Mouse (Mus musculus) ovary, postnatal 10 days (tissue): ENCODE results near the gene Kdm5c.
"Not testable (repeated sequence)": the region's sequence is repeated elsewhere in the genome, so short reads cannot be mapped to it uniquely, and the experiment has no call there.

ENCODE experiments used
- DNase-seq: peaks from one replicate; pipeline ENCODE4 v3.0.0; 2022; ENCODE audit warnings: low spot score

Kdm5c gene

DNA sequence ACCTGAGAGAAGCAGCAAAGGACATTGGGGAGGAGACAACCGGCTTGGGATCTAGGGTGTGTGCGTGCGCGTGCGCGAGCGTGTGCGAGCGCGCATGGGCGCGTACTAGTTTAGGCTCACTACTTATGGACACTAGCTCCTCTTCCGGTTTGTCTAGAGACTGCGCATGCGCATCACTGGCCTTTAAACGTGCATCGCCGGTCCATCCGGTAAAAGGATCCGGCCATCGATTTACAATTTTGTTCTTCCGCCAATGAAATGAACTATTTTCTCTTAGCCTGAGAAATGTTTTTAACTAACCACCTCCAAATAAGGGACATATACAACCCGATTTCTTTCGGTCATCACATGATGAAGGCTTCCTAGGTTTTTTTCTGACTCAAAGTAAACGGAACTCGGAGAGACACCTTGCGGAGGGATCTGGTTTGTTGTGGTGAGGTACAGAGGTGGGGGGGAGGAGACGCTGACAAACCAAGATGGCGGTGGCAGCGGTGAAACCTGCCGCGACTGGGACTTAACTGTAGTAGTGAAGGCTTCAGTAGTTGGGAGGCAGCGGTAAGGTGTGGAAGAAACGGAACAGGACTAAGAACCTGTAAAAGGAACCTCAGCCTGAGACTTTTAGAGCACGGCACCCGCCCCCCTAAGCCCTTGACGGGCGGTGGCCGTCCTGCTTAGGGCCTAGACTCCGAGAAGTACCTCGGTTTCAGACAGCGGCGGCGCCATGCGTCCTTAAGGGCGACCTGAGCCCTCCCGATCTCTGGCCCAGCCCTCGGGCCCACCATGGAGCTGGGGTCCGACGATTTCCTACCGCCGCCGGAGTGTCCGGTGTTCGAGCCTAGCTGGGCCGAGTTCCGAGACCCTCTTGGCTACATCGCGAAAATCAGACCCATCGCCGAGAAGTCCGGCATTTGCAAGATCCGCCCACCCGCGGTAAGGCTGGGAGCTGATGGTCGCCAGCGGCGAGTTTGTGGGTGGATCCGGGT, at the start of gene Kdm5c:
Kdm5c (plus strand) TSS at position 240 of the 983 bp plus-strand sequence.
- peak; percentile 77 for DNase-seq

GRCm38 (mm10) chrX:152187151-152187550, 45.7 kb upstream of the Kdm5c start:
- DNase-seq: no peak

- DNase-seq: no peak
These were observed 41.6 kb upstream of the Kdm5c start for GRCm38 (mm10) chrX:152191266-152191665.

- DNase-seq: no peak
These were observed 34.8 kb upstream of the Kdm5c start for GRCm38 (mm10) chrX:152197814-152198648.

DNA sequence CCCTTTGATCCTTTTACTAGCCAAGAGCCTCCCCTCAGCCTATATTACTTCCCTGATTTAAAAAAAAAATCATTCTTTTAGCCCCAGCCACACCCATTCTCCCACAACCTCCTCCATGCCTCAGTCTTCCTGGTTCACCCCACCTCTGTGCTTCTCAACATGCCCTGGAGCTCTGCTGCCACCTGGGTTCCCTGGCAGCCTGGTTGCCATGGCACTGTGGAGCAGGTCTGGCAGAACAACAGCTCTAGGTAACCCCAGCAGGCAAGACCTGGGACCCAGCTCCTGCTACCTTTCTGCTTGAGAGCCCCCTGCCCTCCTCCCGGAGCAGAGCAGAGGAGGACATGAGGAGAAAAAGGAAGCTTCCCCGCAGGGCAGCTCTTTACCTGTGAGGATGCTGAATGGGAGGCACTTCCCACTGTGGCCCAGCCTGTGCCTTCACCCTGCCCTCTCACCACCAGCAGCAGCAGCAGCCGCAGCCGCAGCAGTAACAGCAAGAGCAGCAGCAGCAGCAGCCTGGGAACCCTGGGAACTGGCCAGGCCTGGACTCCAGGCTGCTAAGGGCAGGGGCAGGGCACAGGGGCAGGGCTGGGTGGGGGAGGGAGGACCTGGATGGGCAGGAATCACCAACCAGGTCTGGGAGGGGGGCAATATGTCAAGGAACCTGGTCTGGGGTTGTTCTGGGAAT, 30.9 kb upstream of the Kdm5c start:
- DNase-seq: no peak

DNA sequence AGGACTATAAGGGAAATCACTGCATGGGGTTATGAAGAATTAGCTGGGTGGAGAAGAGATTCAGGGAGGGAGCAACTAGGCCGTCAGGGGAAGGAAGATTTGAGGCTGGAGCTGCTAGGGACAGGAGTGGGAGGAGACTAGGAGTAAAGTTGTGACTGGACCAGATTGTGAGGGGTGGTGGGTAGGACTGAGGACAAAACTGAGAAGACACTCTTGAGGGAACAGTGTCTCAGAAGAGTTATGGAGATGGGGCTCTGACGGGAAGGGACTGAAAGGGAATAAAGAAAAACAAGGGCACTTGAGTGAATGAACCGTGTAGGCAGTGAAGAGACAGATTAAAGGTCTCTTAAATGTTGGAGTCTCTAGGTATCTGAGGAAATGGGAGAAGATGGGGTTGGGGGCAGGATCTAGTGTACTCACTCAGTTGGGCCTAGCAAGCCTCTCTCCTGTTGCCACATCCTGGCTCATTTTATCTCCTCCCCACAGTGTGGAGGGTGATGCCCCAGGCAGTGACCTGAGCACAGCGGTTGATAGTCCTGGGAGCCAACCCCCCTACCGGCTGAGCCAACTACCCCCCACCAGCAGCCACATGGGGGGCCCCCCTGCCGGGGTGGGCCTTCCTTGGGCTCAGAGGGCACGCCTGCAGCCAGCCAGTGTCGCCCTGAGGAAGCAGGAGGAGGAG, 30.3 kb upstream of the Kdm5c start:
- DNase-seq: no peak

DNA sequence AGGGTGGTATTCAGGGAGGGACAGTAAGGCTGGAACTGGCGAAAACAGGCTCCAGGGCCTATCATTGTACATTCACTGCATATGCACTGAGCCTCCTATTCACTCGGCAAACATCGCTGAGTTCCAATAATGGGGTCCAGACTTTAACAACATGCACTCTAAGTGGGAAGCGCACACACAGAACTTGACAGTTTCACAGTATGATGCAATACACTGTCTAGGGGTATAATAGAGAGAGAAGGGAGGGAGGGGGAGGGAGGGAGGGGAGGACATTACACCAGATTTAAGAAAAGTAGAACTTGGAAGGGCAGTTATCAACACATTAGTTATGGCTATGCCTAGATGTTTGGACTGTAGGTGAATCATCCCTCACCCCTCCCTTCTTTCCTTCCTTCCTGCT, 29.6 kb upstream of the Kdm5c start:
- no peak for DNase-seq

DNA sequence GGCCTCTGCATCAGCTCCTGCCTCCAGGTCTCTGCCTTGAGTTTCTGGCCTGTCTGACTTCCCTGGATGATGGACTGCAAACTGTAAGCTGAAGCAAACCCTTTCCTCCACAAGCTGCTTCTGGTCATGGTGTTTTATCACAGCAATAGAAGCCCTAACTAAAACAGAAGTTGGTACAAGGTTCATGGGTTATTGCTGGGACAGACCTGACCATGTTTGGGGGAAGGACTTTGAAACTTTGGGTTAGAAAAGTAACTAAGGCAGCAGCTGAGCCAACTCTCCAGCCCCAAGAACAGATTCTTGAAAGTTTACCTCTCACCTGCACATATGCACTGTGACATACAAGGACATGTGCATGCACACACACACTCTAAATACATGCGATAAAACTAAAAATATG, 27.3 kb upstream of the Kdm5c start:
- no peak for DNase-seq

- no peak for DNase-seq
These were observed 18.1 kb upstream of the Kdm5c start for GRCm38 (mm10) chrX:152214703-152215102.

DNA sequence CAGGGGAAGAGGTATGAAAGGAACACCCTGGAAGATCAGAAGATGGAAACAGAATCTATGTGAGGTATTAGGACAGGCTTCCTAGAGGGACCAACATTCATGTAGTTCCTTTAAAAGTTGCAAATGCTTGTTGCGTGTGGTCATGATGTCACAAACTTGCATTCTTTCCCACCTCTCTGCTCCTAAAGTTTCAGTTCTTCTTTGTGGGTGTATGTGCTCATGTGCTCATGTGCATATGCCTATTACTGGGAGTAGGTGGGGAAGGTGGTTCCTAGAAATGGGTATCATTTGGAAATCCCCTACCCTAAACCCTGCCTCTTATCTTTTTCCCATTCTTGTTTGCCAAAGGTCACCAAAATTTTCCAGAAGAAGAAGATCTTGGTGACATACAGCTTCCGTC, 14.3 kb upstream of the Kdm5c start:
- no peak for DNase-seq

DNA sequence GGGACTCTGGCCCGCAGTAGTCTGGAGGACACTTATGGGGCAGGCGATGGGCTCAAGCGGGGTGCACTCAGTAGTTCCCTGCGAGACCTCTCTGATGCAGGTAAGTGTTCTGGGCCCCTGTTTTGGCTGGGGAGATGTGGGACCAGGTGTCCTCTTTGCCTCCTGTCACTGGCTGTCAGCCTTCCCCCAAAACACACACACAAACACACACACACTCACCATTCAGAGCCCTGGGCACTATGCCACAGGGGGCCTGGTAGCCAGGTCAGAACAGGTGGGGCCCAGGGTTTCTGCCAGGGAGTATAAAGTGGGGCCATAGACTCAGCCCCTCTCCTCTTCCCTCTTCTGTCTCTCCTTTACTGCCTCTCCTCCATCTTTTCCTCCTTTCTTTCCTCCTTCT, 11.1 kb upstream of the Kdm5c start:
- no peak for DNase-seq

GRCm38 (mm10) chrX:152222226-152222625, 10.6 kb upstream of the Kdm5c start:
- DNase-seq: no peak

DNA sequence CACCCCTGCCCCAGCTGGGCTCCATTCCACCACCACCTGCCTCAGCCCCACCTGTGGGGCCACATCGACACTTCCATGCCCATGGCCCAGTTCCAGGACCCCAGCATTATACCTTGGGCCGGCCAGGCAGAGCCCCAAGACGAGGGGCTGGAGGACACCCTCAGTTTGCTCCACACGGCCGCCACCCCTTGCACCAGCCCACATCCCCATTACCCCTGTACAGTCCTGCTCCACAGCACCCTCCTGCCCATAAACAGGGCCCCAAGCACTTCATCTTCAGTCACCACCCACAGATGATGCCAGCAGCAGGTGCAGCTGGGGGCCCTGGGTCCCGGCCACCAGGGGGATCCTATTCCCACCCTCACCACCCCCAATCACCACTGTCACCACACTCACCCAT, 9.5 kb upstream of the Kdm5c start:
- DNase-seq: no peak

GRCm38 (mm10) chrX:152224280-152224679, 8.5 kb upstream of the Kdm5c start:
- DNase-seq: no peak

DNA sequence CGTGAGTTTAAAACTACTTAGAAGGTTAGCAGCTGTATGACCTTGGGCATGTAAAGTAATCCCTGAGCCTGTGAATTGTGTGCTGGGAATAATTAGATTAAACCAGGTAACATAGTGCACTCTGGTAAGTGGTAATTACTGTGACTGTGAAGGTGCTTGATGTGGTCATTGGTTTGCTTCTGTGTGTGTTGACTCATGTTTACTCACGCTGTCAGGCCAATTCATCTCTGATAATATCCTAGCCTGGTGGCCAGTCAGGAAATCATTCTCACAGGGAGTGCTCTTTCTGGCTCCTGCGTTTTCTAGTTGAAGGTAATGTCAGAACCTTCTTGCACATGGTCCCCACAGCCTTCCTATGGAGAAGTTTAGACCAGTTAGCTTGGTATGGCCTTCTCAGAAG, 1.3 kb downstream of the Kdm5c start:
- no peak for DNase-seq

GRCm38 (mm10) chrX:152235758-152236157, 2.9 kb downstream of the Kdm5c start:
- no peak for DNase-seq

GRCm38 (mm10) chrX:152243140-152243539, 10.3 kb downstream of the Kdm5c start:
- DNase-seq: not testable (repeated sequence)

DNA sequence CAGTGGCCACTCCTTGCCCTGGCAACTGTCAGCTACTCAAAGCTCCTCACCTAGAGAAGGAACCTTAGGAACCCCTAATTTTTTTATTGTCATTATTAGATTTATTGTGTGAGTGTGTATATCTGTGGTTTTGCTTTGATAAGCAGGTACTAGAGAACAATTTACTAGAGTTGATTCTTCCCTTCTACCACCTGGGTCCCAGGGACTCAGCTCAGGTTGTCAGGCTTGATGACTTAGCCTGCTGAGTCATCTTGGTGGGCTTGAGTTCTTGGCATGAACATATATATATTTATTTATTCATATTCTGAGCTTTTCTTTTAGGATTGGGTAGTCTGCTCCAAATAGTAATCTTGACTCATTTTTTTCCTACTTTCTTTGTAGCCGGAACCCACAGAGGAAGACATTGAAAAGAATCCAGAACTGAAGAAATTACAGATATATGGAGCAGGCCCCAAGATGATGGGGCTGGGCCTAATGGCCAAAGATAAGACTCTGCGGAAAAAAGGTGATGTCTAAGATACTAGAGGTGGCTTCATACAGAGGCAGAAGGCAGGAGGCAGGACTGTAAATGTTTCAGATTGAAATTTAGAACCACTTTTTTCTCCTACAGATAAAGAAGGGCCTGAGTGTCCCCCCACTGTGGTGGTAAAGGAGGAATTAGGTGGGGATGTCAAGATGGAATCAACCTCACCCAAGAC, 11.8 kb downstream of the Kdm5c start:
- no peak for DNase-seq

GRCm38 (mm10) chrX:152271189-152271588, 38.4 kb downstream of the Kdm5c start:
- DNase-seq: no peak

DNA sequence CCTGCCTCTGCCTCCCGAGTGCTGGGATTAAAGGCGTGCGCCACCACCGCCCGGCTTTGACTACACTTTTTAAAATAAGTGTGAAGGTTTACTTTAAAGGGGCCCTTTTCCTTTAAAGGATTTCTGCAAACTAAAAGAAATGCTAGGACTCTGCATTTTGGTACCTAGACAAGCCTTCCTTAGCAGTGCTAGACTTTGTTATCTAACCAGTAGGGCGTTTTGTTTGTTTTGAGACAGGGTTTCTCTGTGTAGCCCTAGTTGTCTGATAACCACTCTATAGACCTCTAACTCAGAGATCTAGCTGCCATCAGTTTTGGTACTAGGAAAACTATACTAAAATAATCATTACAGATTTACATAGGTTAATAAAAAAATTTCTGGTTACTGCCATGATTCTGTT, 46.6 kb downstream of the Kdm5c start:
- DNase-seq: no peak

DNA sequence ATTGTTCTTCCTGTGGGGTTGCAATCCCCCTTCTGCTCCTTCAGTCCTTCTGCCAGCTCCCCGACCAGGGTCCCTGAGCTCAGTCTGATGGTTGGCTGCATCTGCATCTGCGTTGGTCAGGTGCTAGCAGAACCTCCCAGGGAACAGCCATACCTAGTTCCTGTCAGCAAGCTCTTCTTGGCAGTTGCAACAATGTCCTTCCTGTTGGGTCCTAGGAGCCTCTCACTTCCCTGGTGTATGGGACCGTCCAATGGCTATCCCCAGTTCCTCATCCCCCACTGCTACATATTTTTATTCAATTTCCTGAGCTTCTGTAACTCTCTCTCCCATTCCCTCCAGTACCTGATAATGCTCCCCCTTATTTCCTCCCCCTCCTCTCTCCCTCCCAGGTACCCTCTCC, 51.9 kb downstream of the Kdm5c start:
- DNase-seq: no peak
